Mouse (Mus musculus) forebrain, postnatal 0 days (tissue): Measurements from ENCODE around the gene Rfc5. TPM values are rescaled to one million over a fixed set of nuclear protein-coding genes. Genes with fewer than 3 reads are reported as not detected.
A peak's percentile ranks its signal among the peaks of the same experiment; 100 is the strongest.
"Not testable (repeated sequence)": the region's sequence is repeated elsewhere in the genome, so short reads cannot be mapped to it uniquely, and the experiment has no call there.

Experiments used
- ATAC-seq: fragments of 200-750 bp; cut with Nextera tagmentation; 2 replicates; pipeline ENCODE4 v1.8.0; 2017; ENCODE audit warnings: mild to moderate bottlenecking, moderate library complexity
- DNase-seq: peaks from one replicate; pipeline ENCODE4 v3.0.0-alpha.2; 2015
- H3K27ac ChIP-seq: fragments of 300-500 bp; sonication (generic); 2 replicates; pipeline ENCODE4 v1.5.1; 2014; ENCODE audit warnings: low read depth, mild to moderate bottlenecking, antibody characterized with exemption, low read length, moderate library complexity, mixed read lengths
- H3K27me3 ChIP-seq: fragments of 300-500 bp; sonication (generic); 2 replicates; pipeline ENCODE4 v1.6.1; 2014; ENCODE audit warnings: mild to moderate bottlenecking, low read length, mixed read lengths; ENCODE audit not compliant: insufficient read depth
- H3K36me3 ChIP-seq: fragments of 300-500 bp; sonication (generic); 2 replicates; pipeline ENCODE4 v1.6.1; 2014; ENCODE audit warnings: mild to moderate bottlenecking, moderate library complexity; ENCODE audit not compliant: insufficient read depth
- H3K4me1 ChIP-seq: fragments of 300-500 bp; sonication (generic); 2 replicates; pipeline ENCODE4 v1.6.1; 2014; ENCODE audit warnings: antibody characterized with exemption; ENCODE audit not compliant: insufficient read depth
- H3K4me2 ChIP-seq: fragments of 300-500 bp; sonication (generic); 2 replicates; pipeline ENCODE4 v1.6.1; 2014; ENCODE audit warnings: low read depth, mild to moderate bottlenecking, moderate library complexity
- H3K4me3 ChIP-seq: fragments of 300-500 bp; sonication (generic); 2 replicates; pipeline ENCODE4 v1.5.1; 2014; ENCODE audit warnings: low read depth, low read length, mixed read lengths
- H3K9ac ChIP-seq: fragments of 300-500 bp; sonication (generic); 2 replicates; pipeline ENCODE4 v1.6.1; 2014; ENCODE audit warnings: mild to moderate bottlenecking
- H3K9me3 ChIP-seq: fragments of 300-500 bp; sonication (generic); 2 replicates; pipeline ENCODE4 v1.6.1; 2016; ENCODE audit warnings: low read length
- CTCF ChIP-seq: sonication (generic); IDR thresholded peaks from 2 replicates; pipeline ENCODE4 v1.5.1; 2016; ENCODE audit warnings: antibody characterized with exemption, control low read depth, low read depth
- WGBS: fragments of 180-500 bp; shearing (Covaris S2); extraction: QIAGEN DNeasy Blood & Tissue Kit; methylation state at CpG from one replicate; pipeline ENCODE4 v1.1.7; 2014; 5-methylcytosine and 5-hydroxymethylcytosine counted together
- polyA plus RNA-seq: library from polyadenylated mRNA; unstranded; fragments of >200 nt; fragmentation: Nextera tagmentation; extraction: Ambion mirVana; gene quantifications from 2 replicates; pipeline ENCODE4 v1.2.1, GENCODE M21; 2015
- total RNA-seq: library from RNA; depleted of rRNA; stranded (reverse); fragments of >200 nt; gene quantifications from 2 replicates; pipeline ENCODE4 v1.2.3, GENCODE M21; 2014

Rfc5 gene
- total and polyA plus RNA-seq, 2 experiments from 2014 or later, result 21.3 to 28.7 TPM

DNA sequence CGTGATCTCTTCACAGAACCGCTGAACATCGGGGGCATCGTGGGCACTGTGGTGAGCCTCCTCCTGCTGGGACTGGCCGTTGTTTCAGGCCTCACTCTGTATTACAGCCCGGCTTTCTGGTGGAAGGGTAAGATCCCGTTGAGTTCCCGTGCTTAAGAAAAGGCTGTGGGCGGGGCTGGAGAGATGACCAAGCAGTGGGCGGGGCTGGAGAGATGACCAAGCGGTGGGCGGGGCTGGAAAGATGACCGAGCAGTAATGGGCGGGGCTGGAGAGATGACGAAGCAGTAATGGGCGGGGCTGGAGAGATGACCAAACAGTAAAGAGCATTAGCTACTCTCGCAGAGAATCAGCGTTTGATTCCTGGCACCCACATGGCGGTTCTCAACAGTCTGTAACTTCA is 40.6 kb downstream of the Rfc5 start:
- DNase-seq (peak; percentile 63), ATAC-seq (peak; percentile 47; the same call in 1 of the 2 replicates)
- Histone ChIP-seq H3K9ac (no peak overlapping the region), H3K4me3 (no peak overlapping the region), H3K4me1 (no peaks in the 10 kb centered on the region), H3K27ac (no peak overlapping the region), H3K9me3 (no peaks in the 10 kb centered on the region), H3K27me3 (no peaks in the 10 kb centered on the region), H3K36me3 (no peaks in the 10 kb centered on the region), H3K4me2 (no peak overlapping the region)
- WGBS, result 29% methylated on average over 19 of the region's 19 CpGs
- no peak for TF ChIP-seq CTCF

DNA sequence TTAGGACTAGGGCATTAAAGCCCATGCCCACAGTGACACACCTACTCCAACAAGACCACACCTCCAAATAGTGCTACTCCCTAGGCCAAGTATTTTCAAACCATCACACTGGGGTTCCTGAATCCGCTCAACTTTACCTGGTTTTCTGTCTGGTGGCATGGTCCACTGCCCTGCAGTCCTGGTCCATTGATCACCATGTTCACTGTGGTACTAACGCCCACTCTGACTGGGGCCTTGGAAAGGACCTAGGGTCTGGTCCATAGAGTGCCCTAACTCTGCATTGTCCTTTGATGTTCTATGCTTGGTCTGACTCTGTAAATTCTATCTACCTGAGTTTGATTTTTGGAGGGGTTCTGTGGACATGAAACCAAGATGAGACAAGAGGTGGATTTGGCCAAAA is 41.0 kb downstream of the Rfc5 start:
- WGBS, result 93% methylated on average over 2 of the region's 2 CpGs
- Histone ChIP-seq H3K27me3 (no peaks in the 10 kb centered on the region), H3K4me2 (no peak overlapping the region), H3K36me3 (no peaks in the 10 kb centered on the region), H3K9ac (no peak overlapping the region), H3K4me3 (no peak overlapping the region), H3K9me3 (no peaks in the 10 kb centered on the region), H3K27ac (no peak overlapping the region), H3K4me1 (no peaks in the 10 kb centered on the region)
- DNase-seq (no peak), ATAC-seq (no peak)
- no peak for TF ChIP-seq CTCF

DNA sequence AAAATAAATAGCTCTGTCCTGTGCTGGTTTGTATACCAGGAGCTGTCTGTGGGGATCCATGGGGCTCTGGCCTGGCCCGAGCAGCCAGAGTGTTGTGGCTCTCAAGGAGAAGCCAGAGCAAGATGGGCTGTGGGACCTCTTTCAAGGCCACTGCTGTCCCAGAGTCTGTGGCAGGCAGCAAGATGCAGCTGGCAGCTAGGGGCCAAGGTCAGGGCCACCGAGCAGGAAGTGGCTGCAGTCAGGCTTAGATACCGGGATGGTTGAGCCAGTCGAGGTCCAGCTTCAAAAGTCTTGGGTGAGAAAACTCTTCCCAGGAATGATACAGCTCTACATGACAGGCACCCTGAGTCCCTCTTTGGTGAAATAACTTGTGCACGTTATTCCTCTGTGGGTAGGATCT is 41.8 kb downstream of the Rfc5 start:
- H3K4me3 ChIP-seq, result no peak overlapping the region
- no peak for ATAC-seq
- no peak overlapping the region for H3K27ac ChIP-seq
- DNase-seq, result no peak
- no peaks in the 10 kb centered on the region for H3K9me3 ChIP-seq
- H3K4me1 ChIP-seq, result no peaks in the 10 kb centered on the region
- no peak overlapping the region for H3K4me2 ChIP-seq
- H3K36me3 ChIP-seq, result no peaks in the 10 kb centered on the region
- H3K9ac ChIP-seq, result no peak overlapping the region
- TF ChIP-seq CTCF, result no peak
- 90% methylated on average over 5 of the region's 5 CpGs for WGBS
- H3K27me3 ChIP-seq, result no peaks in the 10 kb centered on the region

DNA sequence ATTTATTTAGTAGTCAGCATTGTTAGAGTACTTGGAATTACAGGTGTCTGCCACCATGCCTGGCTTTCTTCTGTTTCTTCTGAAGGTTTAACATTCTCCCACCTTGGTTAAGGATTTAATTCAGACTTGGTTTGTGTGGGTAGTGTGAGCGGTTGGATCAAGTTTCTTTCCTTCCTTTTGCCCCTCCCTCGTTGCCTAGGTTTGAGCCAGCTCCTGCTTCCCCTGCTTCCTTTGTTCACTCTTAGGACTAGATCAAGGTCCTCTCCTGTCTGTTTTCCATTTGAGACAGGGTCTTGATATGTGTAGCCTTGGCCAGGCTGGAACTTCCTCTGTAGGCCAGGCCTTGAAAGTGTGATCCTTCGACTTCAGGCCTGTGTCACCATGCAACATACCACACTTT is 42.6 kb downstream of the Rfc5 start:
- Histone ChIP-seq H3K4me2 (no peak overlapping the region), H3K4me1 (no peaks in the 10 kb centered on the region), H3K27ac (no peak overlapping the region), H3K36me3 (no peaks in the 10 kb centered on the region), H3K4me3 (no peak overlapping the region), H3K27me3 (no peaks in the 10 kb centered on the region), H3K9ac (no peak overlapping the region), H3K9me3 (no peaks in the 10 kb centered on the region)
- TF ChIP-seq CTCF, result no peak
- no peak for DNase-seq
- ATAC-seq, result no peak
- 61% methylated on average over 3 of the region's 3 CpGs for WGBS

DNA sequence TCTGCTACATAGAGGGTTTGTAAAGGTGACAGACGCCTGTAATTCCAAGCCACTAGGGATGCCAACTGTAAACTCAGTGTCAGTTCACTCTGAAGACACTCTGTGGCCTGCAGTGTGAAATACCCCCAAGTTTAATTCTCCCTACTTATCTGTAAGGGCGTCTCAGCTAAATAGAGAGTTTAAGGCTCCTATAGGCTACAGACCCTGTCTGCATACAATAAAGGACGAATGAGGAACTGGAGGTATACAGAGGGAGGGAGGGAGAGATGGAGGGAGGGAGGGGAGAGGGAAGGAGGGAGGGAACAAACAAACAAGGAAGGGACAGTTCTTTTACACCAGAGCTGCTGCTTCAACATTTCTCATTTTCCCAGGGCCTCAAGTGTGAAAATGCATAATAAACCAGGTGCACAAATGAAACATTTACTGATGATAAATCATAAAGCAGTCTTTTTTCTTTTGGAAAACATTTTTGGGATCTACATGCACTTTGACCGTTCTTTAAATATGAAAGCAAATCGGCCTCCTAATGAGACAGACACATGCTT is 43.3 kb downstream of the Rfc5 start:
- DNase-seq (no peak), ATAC-seq (no peak)
- 81% methylated on average over 5 of the region's 5 CpGs for WGBS
- H3K4me1 ChIP-seq, result no peaks in the 10 kb centered on the region
- H3K9ac ChIP-seq, result no peak overlapping the region
- no peak overlapping the region for H3K27ac ChIP-seq
- no peaks in the 10 kb centered on the region for H3K27me3 ChIP-seq
- no peaks in the 10 kb centered on the region for H3K36me3 ChIP-seq
- no peak for TF ChIP-seq CTCF
- no peak overlapping the region for H3K4me2 ChIP-seq
- no peaks in the 10 kb centered on the region for H3K9me3 ChIP-seq
- H3K4me3 ChIP-seq, result no peak overlapping the region

DNA sequence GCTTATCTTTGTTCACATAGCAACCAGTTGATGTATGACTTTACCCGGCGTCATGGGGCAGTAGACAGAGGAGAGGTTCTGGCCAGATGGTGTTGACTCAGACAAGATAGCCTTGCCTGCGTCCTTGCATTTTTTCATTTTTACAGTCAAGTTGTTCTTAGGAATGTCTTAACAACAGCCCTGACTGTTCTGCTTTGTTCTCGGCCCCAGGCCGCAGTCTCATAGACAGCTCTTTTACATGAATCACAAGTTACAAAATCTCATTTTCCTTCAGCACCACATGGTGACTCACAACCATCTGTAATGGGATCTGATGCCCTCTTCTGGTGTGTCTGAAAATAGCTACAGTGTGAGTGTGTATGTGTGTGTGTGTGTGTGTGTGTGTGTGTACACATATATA is 44.4 kb downstream of the Rfc5 start:
- not testable (repeated sequence) for H3K9me3 ChIP-seq, H3K36me3 ChIP-seq, H3K4me1 ChIP-seq, ATAC-seq, H3K4me3 ChIP-seq, DNase-seq, H3K9ac ChIP-seq, H3K4me2 ChIP-seq, H3K27me3 ChIP-seq, H3K27ac ChIP-seq
- WGBS, result 86% methylated on average over 5 of the region's 5 CpGs
- peak; percentile 4; the same call in 1 of the 2 replicates for TF ChIP-seq CTCF

DNA sequence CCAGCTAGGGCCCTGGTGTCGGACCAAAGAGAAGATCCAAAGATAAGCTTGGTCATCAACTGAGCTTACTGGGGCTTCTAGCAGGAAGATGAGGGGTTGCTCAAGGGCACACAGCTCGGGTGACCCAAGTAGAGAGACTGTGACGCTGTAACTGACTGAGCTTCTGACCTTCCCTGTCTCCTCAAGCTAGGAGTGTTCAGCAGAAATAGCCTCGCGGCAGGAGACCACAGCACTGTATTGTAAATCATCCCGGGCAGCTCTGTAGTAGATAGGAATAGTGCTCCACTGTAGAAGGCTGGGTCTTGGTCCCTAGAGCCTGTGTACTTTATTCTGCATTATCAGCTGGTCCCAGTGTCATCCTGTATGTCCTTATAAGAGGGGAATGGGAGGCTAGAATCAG is 47.0 kb downstream of the Rfc5 start:
- ATAC-seq (no peak), DNase-seq (no peak)
- no peak overlapping the region for H3K4me3 ChIP-seq
- TF ChIP-seq CTCF, result no peak
- H3K9me3 ChIP-seq, result no peaks in the 10 kb centered on the region
- no peaks in the 10 kb centered on the region for H3K27me3 ChIP-seq
- 88% methylated on average over 6 of the region's 6 CpGs for WGBS
- H3K9ac ChIP-seq, result no peak overlapping the region
- no peak overlapping the region for H3K4me2 ChIP-seq
- H3K36me3 ChIP-seq, result no peaks in the 10 kb centered on the region
- no peaks in the 10 kb centered on the region for H3K4me1 ChIP-seq
- H3K27ac ChIP-seq, result no peak overlapping the region
